In the genomic region with DNA sequence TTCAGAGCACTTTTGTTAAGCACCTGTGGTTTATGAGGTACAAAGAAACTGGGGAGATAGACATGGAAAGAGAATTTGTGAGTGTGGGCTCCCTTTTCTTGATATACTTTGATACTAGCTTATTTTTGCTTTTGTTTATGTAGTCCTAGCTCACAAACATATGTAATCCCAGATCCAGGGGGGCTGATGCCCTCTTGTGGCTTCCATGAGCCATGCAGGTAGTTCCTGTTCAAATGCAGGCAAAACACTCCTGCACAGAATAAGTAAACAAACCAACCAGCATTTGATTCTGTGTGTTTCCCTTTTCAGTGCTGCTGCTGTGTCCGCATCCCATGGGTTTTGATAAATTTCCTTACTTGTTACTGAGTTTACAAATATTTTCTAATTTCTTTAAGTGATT, we compare ENCODE assay signal across 11 mouse cellular contexts. TPM values are rescaled to one million over a fixed set of nuclear protein-coding genes. Genes with fewer than 3 reads are reported as not detected.
DNase-seq lines count a peak whose midpoint lies in the region; ATAC-seq and TF ChIP-seq lines count a peak whose summit lies in the region.
"Had no signal": no experiment of that assay in that cellular context is flagged by ENCODE, and none has a peak within 500 bp of the region (broad histone marks: within the 10 kb centered on the region; RNA-seq: fewer than 3 reads in every experiment).

No protein-coding gene starts in this region.

- H3K27me3 ChIP-seq in forebrain, postnatal 0 days (ENCODE audit: insufficient read depth, low read length): no peaks in the 10 kb centered on the region
- no peaks in the 10 kb centered on the region for H3K27me3 ChIP-seq in forebrain, embryonic 16.5 days (replicated peaks; ENCODE audit: control insufficient read depth, insufficient read depth, low read length)
- no peaks in the 10 kb centered on the region for H3K27me3 ChIP-seq in lung, postnatal 0 days (replicated peaks; ENCODE audit: insufficient read depth, low read length)
- no peaks in the 10 kb centered on the region for H3K27me3 ChIP-seq in embryonic facial prominence, embryonic 10.5 days (replicated peaks; ENCODE audit: low read depth, poor library complexity, severe bottlenecking)
- H3K27me3 ChIP-seq: embryonic facial prominence, embryonic 15.5 days; liver, embryonic 15.5 days had no signal

- WGBS in forebrain, postnatal 0 days: 54% methylated on average over 1 of the region's 1 CpGs
- 71% methylated on average over 1 of the region's 1 CpGs for WGBS in forebrain, embryonic 16.5 days
- 61% methylated on average over 1 of the region's 1 CpGs for WGBS in lung, postnatal 0 days
- 83% methylated on average over 1 of the region's 1 CpGs for WGBS in embryonic facial prominence, embryonic 10.5 days

- H3K4me3 ChIP-seq in forebrain, postnatal 0 days (ENCODE audit: low read depth, low read length): no peak overlapping the region
- no peak overlapping the region for H3K4me3 ChIP-seq in forebrain, embryonic 16.5 days (replicated peaks; ENCODE audit: low read length)
- no peak overlapping the region for H3K4me3 ChIP-seq in lung, postnatal 0 days (ENCODE audit: low read depth, low read length)
- no peak overlapping the region for H3K4me3 ChIP-seq in embryonic facial prominence, embryonic 10.5 days
- H3K4me3 ChIP-seq: embryonic facial prominence, embryonic 15.5 days; liver, embryonic 15.5 days had no signal

- H3K36me3 ChIP-seq in forebrain, postnatal 0 days (ENCODE audit: insufficient read depth): peaks cover 52% of the 10 kb centered on the region
- H3K36me3 ChIP-seq in forebrain, embryonic 16.5 days (ENCODE audit: control insufficient read depth, insufficient read depth): peaks cover 11% of the 10 kb centered on the region
- peaks cover 25% of the 10 kb centered on the region; the same call in 1 of the 2 replicates for H3K36me3 ChIP-seq in lung, postnatal 0 days (ENCODE audit: insufficient read depth, low read length)
- H3K36me3 ChIP-seq in embryonic facial prominence, embryonic 10.5 days (replicated peaks): peaks cover 79% of the 10 kb centered on the region

- peak; percentile 77 for DNase-seq in forebrain, postnatal 0 days
- DNase-seq in lung, postnatal 0 days (ENCODE audit: low spot score): peak; percentile 48
- DNase-seq in lung, adult 18-20 months: no peak
- peak; percentile 39 for DNase-seq in embryonic facial prominence, embryonic 10.5 days (ENCODE audit: low spot score)
- DNase-seq in retina, embryonic 14.5 days (ENCODE audit: low spot score): peak; percentile 77
- DNase-seq in spleen, postnatal 4 days (ENCODE audit: low spot score in 2 of 2): no peak
- no peak for DNase-seq in adrenal gland, adult 2 months

- no peaks in the 10 kb centered on the region for H3K9me3 ChIP-seq in forebrain, postnatal 0 days (ENCODE audit: low read length)
- H3K9me3 ChIP-seq in forebrain, embryonic 16.5 days (ENCODE audit: control insufficient read depth, low read length): no peaks in the 10 kb centered on the region
- H3K9me3 ChIP-seq in lung, postnatal 0 days (ENCODE audit: low read length): no peaks in the 10 kb centered on the region
- no peaks in the 10 kb centered on the region for H3K9me3 ChIP-seq in embryonic facial prominence, embryonic 10.5 days
- H3K9me3 ChIP-seq: embryonic facial prominence, embryonic 15.5 days; liver, embryonic 15.5 days had no signal

- H3K9ac ChIP-seq in forebrain, postnatal 0 days: no peak overlapping the region
- no peak overlapping the region for H3K9ac ChIP-seq in forebrain, embryonic 16.5 days (replicated peaks; ENCODE audit: low read depth, low read length)
- H3K9ac ChIP-seq in lung, postnatal 0 days (replicated peaks; ENCODE audit: low read depth): no peak overlapping the region
- H3K9ac ChIP-seq: embryonic facial prominence, embryonic 15.5 days; liver, embryonic 15.5 days had no signal

- no peak for TF ChIP-seq EP300 in lung, postnatal 0 days (IDR thresholded peaks at IDR 0.05)

- H3K27ac ChIP-seq in forebrain, postnatal 0 days (ENCODE audit: low read depth, low read length): no peak overlapping the region
- H3K27ac ChIP-seq in forebrain, embryonic 16.5 days (ENCODE audit: low read length): no peak overlapping the region
- H3K27ac ChIP-seq in lung, postnatal 0 days (ENCODE audit: low read length): no peak overlapping the region
- H3K27ac ChIP-seq in embryonic facial prominence, embryonic 10.5 days (replicated peaks): no peak overlapping the region
- H3K27ac ChIP-seq: embryonic facial prominence, embryonic 15.5 days; liver, embryonic 15.5 days had no signal

- ATAC-seq in forebrain, postnatal 0 days: no peak
- no peak for ATAC-seq in forebrain, embryonic 16.5 days
- no peak for ATAC-seq in lung, postnatal 0 days

- peak; percentile 82 for TF ChIP-seq CTCF in forebrain, postnatal 0 days (IDR thresholded peaks at IDR 0.05; ENCODE audit: low read depth)
- peak; percentile 73 for TF ChIP-seq CTCF in lung, postnatal 0 days (IDR thresholded peaks at IDR 0.05)

- no peak overlapping the region for H3K4me2 ChIP-seq in forebrain, postnatal 0 days (ENCODE audit: low read depth)
- H3K4me2 ChIP-seq in forebrain, embryonic 16.5 days (ENCODE audit: low read length): no peak overlapping the region
- H3K4me2 ChIP-seq in lung, postnatal 0 days (replicated peaks; ENCODE audit: low read depth, low read length): no peak overlapping the region
- H3K4me2 ChIP-seq: embryonic facial prominence, embryonic 15.5 days; liver, embryonic 15.5 days had no signal

- H3K4me1 ChIP-seq in forebrain, postnatal 0 days (ENCODE audit: insufficient read depth): peaks cover 11% of the 10 kb centered on the region; the same call in 1 of the 2 replicates
- peaks cover 16% of the 10 kb centered on the region for H3K4me1 ChIP-seq in forebrain, embryonic 16.5 days (replicated peaks; ENCODE audit: control insufficient read depth, insufficient read depth, low read length)
- peaks cover 7% of the 10 kb centered on the region; the same call in 1 of the 2 replicates for H3K4me1 ChIP-seq in lung, postnatal 0 days (ENCODE audit: insufficient read depth, low read depth, low read length)
- H3K4me1 ChIP-seq in embryonic facial prominence, embryonic 10.5 days: peaks cover 17% of the 10 kb centered on the region

RNA-seq across cellular contexts. Expression of a gene that starts 4.7 kb away (rescaled TPM):
- 16.5 and 30.8 TPM in 2 replicates for total RNA-seq in forebrain, postnatal 0 days (2014; rRNA removed)
- polyA plus RNA-seq in forebrain, postnatal 0 days (2015; fragmentation: Nextera tagmentation; extraction: Ambion mirVana): 8.0 and 8.2 TPM in 2 replicates
- 11.3 and 12.3 TPM in 2 replicates for polyA plus RNA-seq in forebrain, embryonic 16.5 days (2015; fragmentation: Nextera tagmentation; extraction: Ambion mirVana)
- 6.4 and 6.6 TPM in 2 replicates for polyA plus RNA-seq in lung, postnatal 0 days (2015; fragmentation: Nextera tagmentation; extraction: Ambion mirVana)
- polyA plus RNA-seq in embryonic facial prominence, embryonic 10.5 days (2016; fragmentation: Nextera tagmentation; extraction: Ambion mirVana): 14.4 and 16.7 TPM in 2 replicates
- total RNA-seq in adrenal gland, adult 2 months (2021): 10 to 100 TPM in 1 of 2 experiments, 1 to 10 TPM in 1; 9.1 to 10.1 TPM
- 7.1 and 9.0 TPM in 2 replicates for polyA plus RNA-seq in adrenal gland, adult 2 months (2012; rRNA removed)

RNA-seq across cellular contexts. Expression of a gene that starts 18.8 kb away (rescaled TPM):
- 23.5 and 37.4 TPM in 2 replicates for total RNA-seq in forebrain, postnatal 0 days (2014; rRNA removed)
- 7.4 and 10.8 TPM in 2 replicates for polyA plus RNA-seq in forebrain, postnatal 0 days (2015; fragmentation: Nextera tagmentation; extraction: Ambion mirVana)
- 5.9 and 7.7 TPM in 2 replicates for polyA plus RNA-seq in forebrain, embryonic 16.5 days (2015; fragmentation: Nextera tagmentation; extraction: Ambion mirVana)
- not detected in 2 replicates for polyA plus RNA-seq in lung, postnatal 0 days (2015; fragmentation: Nextera tagmentation; extraction: Ambion mirVana)
- 0.05 and 0.15 TPM in 2 replicates for polyA plus RNA-seq in embryonic facial prominence, embryonic 10.5 days (2016; fragmentation: Nextera tagmentation; extraction: Ambion mirVana)
- total RNA-seq in adrenal gland, adult 2 months (2021): not detected
- polyA plus RNA-seq in adrenal gland, adult 2 months (2012; rRNA removed): not detected in 2 replicates
- total RNA-seq: heart, postnatal 14 days had no signal
- polyA plus RNA-seq: liver, embryonic 15.5 days had no signal

RNA-seq across cellular contexts. Expression of a gene that starts 35.8 kb away (rescaled TPM):
- 25.2 and 27.2 TPM in 2 replicates for total RNA-seq in forebrain, postnatal 0 days (2014; rRNA removed)
- polyA plus RNA-seq in forebrain, postnatal 0 days (2015; fragmentation: Nextera tagmentation; extraction: Ambion mirVana): 23.1 and 28.4 TPM in 2 replicates
- 30.3 and 33.3 TPM in 2 replicates for polyA plus RNA-seq in forebrain, embryonic 16.5 days (2015; fragmentation: Nextera tagmentation; extraction: Ambion mirVana)
- 30.6 and 48.6 TPM in 2 replicates for polyA plus RNA-seq in lung, postnatal 0 days (2015; fragmentation: Nextera tagmentation; extraction: Ambion mirVana)
- polyA plus RNA-seq in embryonic facial prominence, embryonic 10.5 days (2016; fragmentation: Nextera tagmentation; extraction: Ambion mirVana): 3.3 TPM in 2 replicates
- 10 to 100 TPM in 1 of 2 experiments, 1 to 10 TPM in 1; 9.3 to 13.3 TPM for total RNA-seq in adrenal gland, adult 2 months (2021)
- polyA plus RNA-seq in adrenal gland, adult 2 months (2012; rRNA removed): 3.3 and 4.1 TPM in 2 replicates

Comparison
In these comparisons a context has a peak if more than half of its experiments do, and no peak if none do; other contexts are left out.
1. DNase-seq: peak in forebrain, postnatal 0 days (single experiment), lung, postnatal 0 days (single experiment), embryonic facial prominence, embryonic 10.5 days (single experiment) and retina, embryonic 14.5 days (single experiment); none in lung, adult 18-20 months (0 of 2), spleen, postnatal 4 days (0 of 2) and adrenal gland, adult 2 months (single experiment).